Mouse (Mus musculus) lung, adult 2 months (tissue): ENCODE measurements around the gene Umodl1. TPM values are rescaled to one million over a fixed set of nuclear protein-coding genes. Genes with fewer than 3 reads are reported as not detected.

ENCODE experiments used
- DNase-seq: peaks from one replicate; pipeline ENCODE4 v3.0.0; 2022
- H3K4me1 ChIP-seq: fragments of 200-500 bp; 2 replicates; pipeline ENCODE4 v1.6.1; 2011; ENCODE audit warnings: low read length; ENCODE audit not compliant: control insufficient read depth, insufficient read depth
- H3K4me3 ChIP-seq: fragments of 200-500 bp; replicated peaks from 2 replicates; pipeline ENCODE3; 2011; ENCODE audit warnings: low read depth, mild to moderate bottlenecking, control low read depth, low read length; ENCODE audit errors: extremely low read depth
- CTCF ChIP-seq: fragments of 200-500 bp; IDR thresholded peaks from 2 replicates; pipeline ENCODE4 v1.5.1; 2011; ENCODE audit warnings: mild to moderate bottlenecking, low read length, control low read depth; ENCODE audit not compliant: insufficient read depth
- POLR2A ChIP-seq: fragments of 200-500 bp; IDR thresholded peaks from 2 replicates; pipeline ENCODE4 v1.6.1; 2011; ENCODE audit warnings: low read depth, mild to moderate bottlenecking, control low read depth, low read length, borderline replicate concordance; ENCODE audit errors: extremely low read depth
- WGBS: fragments of 180-500 bp; shearing (Covaris S2); methylation state at CpG from one replicate; pipeline ENCODE4 v1.1.7; 2018; 5-methylcytosine and 5-hydroxymethylcytosine counted together
- polyA plus RNA-seq: library from polyadenylated mRNA; depleted of rRNA; stranded (reverse); fragments of >200 nt; gene quantifications from 2 replicates; pipeline ENCODE4 v1.2.3, GENCODE M21; 2012

The Umodl1 gene
- polyA plus RNA-seq, 1 experiment: 0.02 TPM

GRCm38 (mm10) chr17:30938554-30938953 is 15.9 kb upstream of the Umodl1 start:
- DNase-seq: no peak
- H3K4me3 ChIP-seq: no peak overlapping the region
- WGBS: 46% methylated on average over 9 of the region's 9 CpGs
- no peak for TF ChIP-seq CTCF
- TF ChIP-seq POLR2A: no peak
- no peaks in the 10 kb centered on the region for H3K4me1 ChIP-seq

- Histone ChIP-seq H3K4me3 (no peak overlapping the region), H3K4me1 (no peaks in the 10 kb centered on the region; the same call in 1 of the 2 replicates)
- TF ChIP-seq POLR2A (no peak), CTCF (no peak)
- no peak for DNase-seq
- 46% methylated on average over 1 of the region's 1 CpGs for WGBS
Observed at GRCm38 (mm10) chr17:30948382-30948781, 6.1 kb upstream of the Umodl1 start.

- 2% methylated on average over 7 of the region's 7 CpGs for WGBS
- peak; percentile 12; the same call in 1 of the 2 replicates for TF ChIP-seq CTCF
- TF ChIP-seq POLR2A: no peak
- peak; percentile 54 for DNase-seq
- H3K4me1 ChIP-seq: no peaks in the 10 kb centered on the region; the same call in 1 of the 2 replicates
- H3K4me3 ChIP-seq: no peak overlapping the region
Observed at GRCm38 (mm10) chr17:30950780-30951179, 3.7 kb upstream of the Umodl1 start.

GRCm38 (mm10) chr17:30951600-30951999 is 2.8 kb upstream of the Umodl1 start:
- no peak for TF ChIP-seq CTCF
- no peak for TF ChIP-seq POLR2A
- Histone ChIP-seq H3K4me3 (no peak overlapping the region), H3K4me1 (no peaks in the 10 kb centered on the region; the same call in 1 of the 2 replicates)
- 71% methylated on average over 8 of the region's 8 CpGs for WGBS
- DNase-seq: no peak

- TF ChIP-seq POLR2A: no peak
- no peak for TF ChIP-seq CTCF
- 57% methylated on average over 7 of the region's 7 CpGs for WGBS
- no peaks in the 10 kb centered on the region for H3K4me1 ChIP-seq
Observed at GRCm38 (mm10) chr17:30961936-30962592, 7.6 kb downstream of the Umodl1 start.

GRCm38 (mm10) chr17:30962880-30963279 is 8.4 kb downstream of the Umodl1 start:
- WGBS: 46% methylated on average over 2 of the region's 2 CpGs
- TF ChIP-seq POLR2A: no peak
- no peak overlapping the region for H3K4me3 ChIP-seq
- no peaks in the 10 kb centered on the region for H3K4me1 ChIP-seq
- no peak for DNase-seq

More at GRCm38 (mm10) chr17:30961936-30962592, 7.6 kb downstream of the Umodl1 start:
- no peak for DNase-seq
- H3K4me3 ChIP-seq: no peak overlapping the region

GRCm38 (mm10) chr17:30969983-30970382 is 15.5 kb downstream of the Umodl1 start:
- H3K4me1 ChIP-seq: no peaks in the 10 kb centered on the region
- TF ChIP-seq POLR2A: no peak
- TF ChIP-seq CTCF: no peak
- no peak for DNase-seq
- 45% methylated on average over 4 of the region's 4 CpGs for WGBS
- no peak overlapping the region for H3K4me3 ChIP-seq

GRCm38 (mm10) chr17:30971877-30972276 is 17.4 kb downstream of the Umodl1 start:
- H3K4me3 ChIP-seq: no peak overlapping the region
- 75% methylated on average over 7 of the region's 7 CpGs for WGBS

GRCm38 (mm10) chr17:30973332-30973731 is 18.9 kb downstream of the Umodl1 start:
- DNase-seq: no peak
- 21% methylated on average over 6 of the region's 6 CpGs for WGBS
- H3K4me1 ChIP-seq: no peaks in the 10 kb centered on the region
- no peak overlapping the region for H3K4me3 ChIP-seq
- TF ChIP-seq CTCF: no peak
- TF ChIP-seq POLR2A: no peak

More at GRCm38 (mm10) chr17:30971877-30972276, 17.4 kb downstream of the Umodl1 start:
- TF ChIP-seq CTCF (no peak), POLR2A (no peak)
- no peak for DNase-seq
- H3K4me1 ChIP-seq: no peaks in the 10 kb centered on the region

- no peak for DNase-seq
- H3K4me1 ChIP-seq: no peaks in the 10 kb centered on the region
- H3K4me3 ChIP-seq: no peak overlapping the region
- TF ChIP-seq CTCF: no peak
- TF ChIP-seq POLR2A: no peak
- 48% methylated on average over 2 of the region's 2 CpGs for WGBS
Observed at GRCm38 (mm10) chr17:30977290-30977689, 22.9 kb downstream of the Umodl1 start.

GRCm38 (mm10) chr17:30978556-30978955 is 24.1 kb downstream of the Umodl1 start:
- no peak overlapping the region for H3K4me3 ChIP-seq
- DNase-seq: no peak
- 67% methylated on average over 10 of the region's 10 CpGs for WGBS
- no peak for TF ChIP-seq CTCF
- no peak for TF ChIP-seq POLR2A
- H3K4me1 ChIP-seq: no peaks in the 10 kb centered on the region
